Mouse (Mus musculus) embryo, embryonic 11 days (tissue): ENCODE measurements around the gene Gm8050.
"Not testable (repeated sequence)": the region's sequence is repeated elsewhere in the genome, so short reads cannot be mapped to it uniquely, and the experiment has no call there.

ENCODE experiments used
- DNase-seq: peaks from one replicate; pipeline ENCODE4 v3.0.0-alpha.2; 2015

The Gm8050 gene

GRCm38 (mm10) chr14:6720151-6720550 lies at the start of gene Gm8050:
TSS of gene Gm8050 (minus strand) at chr14:6720251.
- not testable (repeated sequence) for DNase-seq

GRCm38 (mm10) chr14:6757231-6757536 lies 37.1 kb upstream of the Gm8050 start:
- not testable (repeated sequence) for DNase-seq

GRCm38 (mm10) chr14:6756384-6757230 lies 36.6 kb upstream of the Gm8050 start:
- DNase-seq: peak; percentile 13

GRCm38 (mm10) chr14:6742232-6742631 lies 22.2 kb upstream of the Gm8050 start, which contains the start of gene Gm3636:
TSS of gene Gm3636 (minus strand) at chr14:6742332.
- DNase-seq: not testable (repeated sequence)

GRCm38 (mm10) chr14:6684070-6684469 lies 36.0 kb downstream of the Gm8050 start, which contains the start of gene Gm10251:
TSS of gene Gm10251 (minus strand) at chr14:6684170.
- not testable (repeated sequence) for DNase-seq
